Mouse (Mus musculus): ENCODE results near the gene Klf1. TPM values are rescaled to one million over a fixed set of nuclear protein-coding genes. Genes with fewer than 3 reads are reported as not detected.

Gene Klf1
- polyA plus RNA-seq, 1 experiment from 2014 or later = 5.4 TPM

Small RNA genes within 50 kb of the gene (microRNA-seq; reads per million reads assigned to microRNA genes)
- gene Gm24197 (not detected), gene Mir7069 (3.6 reads per million, percentile 16 among the genes with 10 or more reads in this experiment)

Other genes with a start within 250 kb of the Klf1 start
- gene Ier2, start 239.1 kb upstream of the Klf1 start, polyA plus RNA-seq (2016; fragmentation: Nextera tagmentation; extraction: Ambion mirVana) = 94.5 and 97.0 TPM in 2 replicates
- gene Trmt1, start 215.6 kb upstream of the Klf1 start, polyA plus RNA-seq (2016; fragmentation: Nextera tagmentation; extraction: Ambion mirVana) = 71.2 and 73.6 TPM in 2 replicates
- 19.4 and 20.8 TPM in 2 replicates for gene Nacc1, start 214.1 kb upstream of the Klf1 start, polyA plus RNA-seq (2016; fragmentation: Nextera tagmentation; extraction: Ambion mirVana)
- gene Lyl1, start 200.5 kb upstream of the Klf1 start, polyA plus RNA-seq (2016; fragmentation: Nextera tagmentation; extraction: Ambion mirVana) = 4.9 and 5.0 TPM in 2 replicates
- 7.1 and 7.4 TPM in 2 replicates for gene G430095P16Rik, start 178.9 kb upstream of the Klf1 start, polyA plus RNA-seq (2016; fragmentation: Nextera tagmentation; extraction: Ambion mirVana)
- 18.4 and 21.2 TPM in 2 replicates for gene Nfix, start 101.6 kb upstream of the Klf1 start, polyA plus RNA-seq (2016; fragmentation: Nextera tagmentation; extraction: Ambion mirVana)
- 5.3 and 5.5 TPM in 2 replicates for gene Dand5, start 79.1 kb upstream of the Klf1 start, polyA plus RNA-seq (2016; fragmentation: Nextera tagmentation; extraction: Ambion mirVana)
- gene Gadd45gip1, start 70.4 kb upstream of the Klf1 start, polyA plus RNA-seq (2016; fragmentation: Nextera tagmentation; extraction: Ambion mirVana) = 46.7 and 46.8 TPM in 2 replicates
- gene Rad23a, start 61.3 kb upstream of the Klf1 start, polyA plus RNA-seq (2016; fragmentation: Nextera tagmentation; extraction: Ambion mirVana) = 96.0 TPM in 2 replicates
- 919 and 944 TPM in 2 replicates for gene Calr, start 55.0 kb upstream of the Klf1 start, polyA plus RNA-seq (2016; fragmentation: Nextera tagmentation; extraction: Ambion mirVana)
- gene Farsa, start 44.9 kb upstream of the Klf1 start, polyA plus RNA-seq (2016; fragmentation: Nextera tagmentation; extraction: Ambion mirVana) = 106 and 108 TPM in 2 replicates
- gene Syce2, start 29.8 kb upstream of the Klf1 start, polyA plus RNA-seq (2016; fragmentation: Nextera tagmentation; extraction: Ambion mirVana) = 84.1 and 91.7 TPM in 2 replicates
- gene Gcdh, start 8.0 kb upstream of the Klf1 start, polyA plus RNA-seq (2016; fragmentation: Nextera tagmentation; extraction: Ambion mirVana) = 44.3 and 45.2 TPM in 2 replicates
- gene Dnase2a, start 6.6 kb downstream of the Klf1 start, polyA plus RNA-seq (2016; fragmentation: Nextera tagmentation; extraction: Ambion mirVana) = 14.8 and 15.4 TPM in 2 replicates
- 5.3 and 5.7 TPM in 2 replicates for gene Mast1, start 35.4 kb downstream of the Klf1 start, polyA plus RNA-seq (2016; fragmentation: Nextera tagmentation; extraction: Ambion mirVana)
- 0.50 and 0.52 TPM in 2 replicates for gene Rtbdn, start 45.1 kb downstream of the Klf1 start, polyA plus RNA-seq (2016; fragmentation: Nextera tagmentation; extraction: Ambion mirVana)
- not detected in 2 replicates for gene Gm49661, start 67.5 kb downstream of the Klf1 start, polyA plus RNA-seq (2016; fragmentation: Nextera tagmentation; extraction: Ambion mirVana)
- 1,038 and 1,130 TPM in 2 replicates for gene Prdx2, start 67.7 kb downstream of the Klf1 start, polyA plus RNA-seq (2016; fragmentation: Nextera tagmentation; extraction: Ambion mirVana)
- 104 and 115 TPM in 2 replicates for gene Rnaseh2a, start 67.8 kb downstream of the Klf1 start, polyA plus RNA-seq (2016; fragmentation: Nextera tagmentation; extraction: Ambion mirVana)
- 8.0 and 9.0 TPM in 2 replicates for gene Junb, start 76.8 kb downstream of the Klf1 start, polyA plus RNA-seq (2016; fragmentation: Nextera tagmentation; extraction: Ambion mirVana)
- gene Hook2, start 88.7 kb downstream of the Klf1 start, polyA plus RNA-seq (2016; fragmentation: Nextera tagmentation; extraction: Ambion mirVana) = 20.6 TPM in 2 replicates
- gene Best2, start 112.6 kb downstream of the Klf1 start, polyA plus RNA-seq (2016; fragmentation: Nextera tagmentation; extraction: Ambion mirVana) = 0.08 TPM in 1 of 2 replicates, not detected in the other
- 125 and 132 TPM in 2 replicates for gene Asna1, start 123.4 kb downstream of the Klf1 start, polyA plus RNA-seq (2016; fragmentation: Nextera tagmentation; extraction: Ambion mirVana)
- 160 and 176 TPM in 2 replicates for gene Trir, start 124.9 kb downstream of the Klf1 start, polyA plus RNA-seq (2016; fragmentation: Nextera tagmentation; extraction: Ambion mirVana)
- 31.7 and 33.3 TPM in 2 replicates for gene Tnpo2, start 135.0 kb downstream of the Klf1 start, polyA plus RNA-seq (2016; fragmentation: Nextera tagmentation; extraction: Ambion mirVana)
- 32.8 and 35.8 TPM in 2 replicates for gene Fbxw9, start 158.1 kb downstream of the Klf1 start, polyA plus RNA-seq (2016; fragmentation: Nextera tagmentation; extraction: Ambion mirVana)
- 0.90 TPM in 1 of 2 replicates, not detected in the other for gene Gm5741, start 166.1 kb downstream of the Klf1 start, polyA plus RNA-seq (2016; fragmentation: Nextera tagmentation; extraction: Ambion mirVana)
- 66.8 and 67.9 TPM in 2 replicates for gene Dhps, start 169.8 kb downstream of the Klf1 start, polyA plus RNA-seq (2016; fragmentation: Nextera tagmentation; extraction: Ambion mirVana)
- 118 and 128 TPM in 2 replicates for gene Wdr83os, start 178.8 kb downstream of the Klf1 start, polyA plus RNA-seq (2016; fragmentation: Nextera tagmentation; extraction: Ambion mirVana)
- 48.9 and 49.1 TPM in 2 replicates for gene Wdr83, start 179.4 kb downstream of the Klf1 start, polyA plus RNA-seq (2016; fragmentation: Nextera tagmentation; extraction: Ambion mirVana)
- gene Man2b1, start 181.3 kb downstream of the Klf1 start, polyA plus RNA-seq (2016; fragmentation: Nextera tagmentation; extraction: Ambion mirVana) = 25.9 and 27.6 TPM in 2 replicates
- 2.3 and 3.2 TPM in 2 replicates for gene Zfp791, start 221.2 kb downstream of the Klf1 start, polyA plus RNA-seq (2016; fragmentation: Nextera tagmentation; extraction: Ambion mirVana)
- not detected in 2 replicates for gene Cks1brt, start 250.0 kb downstream of the Klf1 start, polyA plus RNA-seq (2016; fragmentation: Nextera tagmentation; extraction: Ambion mirVana)

Data from embryonic facial prominence, embryonic 12.5 days (tissue).